Mouse (Mus musculus) erythroblast, embryonic 14.5 days (primary cell): ENCODE results near the gene Ncln.

Experiments
- GATA1 ChIP-seq: IDR thresholded peaks from 2 replicates; pipeline ENCODE4 v1.6.1; 2012; ENCODE audit warnings: low read length, inconsistent platforms, mixed read lengths
- TAL1 ChIP-seq: IDR thresholded peaks from 3 replicates; pipeline ENCODE4 v1.6.1; 2012; ENCODE audit warnings: low read length, inconsistent platforms, mixed read lengths

- TF ChIP-seq GATA1 (peak; percentile 43; the same call in 1 of the 2 replicates), TAL1 (no peak)
Observed at GRCm38 (mm10) chr10:81525017-81525694, 29.0 kb upstream of the Ncln start.
